Mouse (Mus musculus) skeletal muscle tissue, adult 2 months (tissue): ENCODE measurements around the gene Usp17le.
"Not testable (repeated sequence)": the region's sequence is repeated elsewhere in the genome, so short reads cannot be mapped to it uniquely, and the experiment has no call there.

Source experiments
- DNase-seq: peaks from one replicate; pipeline ENCODE4 v3.0.0-alpha.2; 2012; ENCODE audit warnings: low read depth, low spot score

Gene Usp17le

GRCm38 (mm10) chr7:104777370-104777769 lies at the start of gene Usp17le:
TSS of gene Usp17le (minus strand) at chr7:104777470.
- not testable (repeated sequence) for DNase-seq

- DNase-seq: not testable (repeated sequence)
These were observed 33.1 kb upstream of the Usp17le start for GRCm38 (mm10) chr7:104810335-104810734.

GRCm38 (mm10) chr7:104790796-104791195 lies 13.5 kb upstream of the Usp17le start:
- DNase-seq: no peak
